Mouse (Mus musculus) MEL (cell line): ENCODE measurements at regions not wholly inside any gene's neighbourhood (a gene's known extent, or its start where the extent isn't known, plus 50 kb on each side); places are given as distances from the start of the nearest gene placed in this dataset.

Experiments used
- ELF1 ChIP-seq: IDR thresholded peaks from 2 replicates; pipeline ENCODE4 v1.6.1; 2014; ENCODE audit warnings: low read depth, mild to moderate bottlenecking, inconsistent platforms, low read length, improper control_type of control experiment, moderate library complexity
- EP300 ChIP-seq, 2 experiments: IDR thresholded peaks; 2 replicates each; pipeline ENCODE4 v1.6.1; 2011; ENCODE audit warnings: improper control_type of control experiment in 2 of 2, low read length in 2 of 2, low read depth in 1 of 2, mild to moderate bottlenecking in 1 of 2
- GABPA ChIP-seq: IDR thresholded peaks from 2 replicates; pipeline ENCODE4 v1.6.1; 2012; ENCODE audit warnings: low read depth, mild to moderate bottlenecking, inconsistent platforms, low read length, improper control_type of control experiment, moderate library complexity
- JUND ChIP-seq: IDR thresholded peaks from 2 replicates; pipeline ENCODE4 v1.6.1; 2011; ENCODE audit warnings: low read depth, mild to moderate bottlenecking, improper control_type of control experiment, low read length
- MAFK ChIP-seq: IDR thresholded peaks from 2 replicates; pipeline ENCODE4 v1.6.1; 2011; ENCODE audit warnings: low read depth, mild to moderate bottlenecking, low read length, improper control_type of control experiment, borderline replicate concordance
- NELFE ChIP-seq: IDR thresholded peaks from 2 replicates; pipeline ENCODE4 v1.6.1; 2011; ENCODE audit warnings: low read depth, low read length, improper control_type of control experiment
- POLR2A ChIP-seq, 2 experiments: IDR thresholded peaks; 2 replicates each; pipeline ENCODE4 v1.6.1; 2011 to 2012; ENCODE audit warnings: low read length in 2 of 2, mild to moderate bottlenecking in 2 of 2, control low read depth in 1 of 2, improper control_type of control experiment in 1 of 2, low read depth in 1 of 2, moderate library complexity in 1 of 2; ENCODE audit not compliant: control insufficient read depth in 1 of 2, insufficient read depth in 1 of 2, poor library complexity in 1 of 2
- SIN3A ChIP-seq: IDR thresholded peaks from 2 replicates; pipeline ENCODE4 v1.6.1; 2012; ENCODE audit warnings: low read length, improper control_type of control experiment, inconsistent platforms

DNA sequence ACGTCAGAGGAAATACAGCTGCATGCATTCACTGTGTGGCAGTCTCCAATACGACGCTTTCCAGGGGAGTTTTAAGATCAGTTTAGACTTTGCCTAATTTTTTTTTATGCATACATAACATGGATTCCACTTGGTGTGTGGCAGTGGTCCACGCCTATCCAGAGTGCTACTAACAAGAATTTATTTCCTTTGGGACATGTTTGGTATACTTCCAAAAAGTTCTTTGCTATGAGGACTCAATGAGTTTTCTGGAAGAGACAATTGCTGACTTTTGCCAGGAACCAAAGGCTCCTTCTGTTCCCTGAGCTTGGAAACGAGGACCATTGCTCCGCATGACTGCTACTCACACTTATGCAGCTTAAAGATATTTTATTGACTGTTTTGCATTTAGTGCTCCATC lies 59.2 kb downstream of the Marcks start:
- no peak for TF ChIP-seq JUND
- no peak for TF ChIP-seq SIN3A
- TF ChIP-seq GABPA = no peak
- no peak for TF ChIP-seq MAFK
- TF ChIP-seq NELFE = no peak
- no peak for TF ChIP-seq ELF1
- no peak for TF ChIP-seq EP300 (IDR thresholded peaks at IDR 0.05; ENCODE audit: low read depth in 1 of 2, low read length in 2 of 2)
- TF ChIP-seq POLR2A (IDR thresholded peaks at IDR 0.05; ENCODE audit: control insufficient read depth in 1 of 2, insufficient read depth in 1 of 2, low read depth in 1 of 2, low read length in 2 of 2, poor library complexity in 1 of 2) = no peak
